13 mouse cellular contexts compared by ENCODE assay signal in genomic region chr2:46372847-46373461, GRCm38 (mm10).
"Had no signal": no experiment of that assay in that cellular context is flagged by ENCODE, and none has a peak within 500 bp of the region (broad histone marks: within the 10 kb centered on the region; RNA-seq: fewer than 3 reads in every experiment).

No protein-coding gene starts in this region.

- H3K27ac ChIP-seq: kidney, embryonic 15.5 days; left cerebral cortex, adult 2 months; limb, embryonic 10.5 days; liver, embryonic 15.5 days; midbrain, embryonic 15.5 days had no signal

- H3K4me3 ChIP-seq: kidney, embryonic 15.5 days; left cerebral cortex, adult 2 months; limb, embryonic 10.5 days; liver, embryonic 15.5 days; megakaryocyte, embryonic 14.5 days; midbrain, embryonic 15.5 days had no signal

- DNase-seq: kidney, postnatal 25 days; lung, adult 2 months; lung, postnatal 36 days; right cerebral cortex, adult 18-20 months; right cerebral cortex, postnatal 25 days; thymus, postnatal 14 days had no signal

- ATAC-seq: lung, postnatal 0 days; midbrain, embryonic 15.5 days had no signal

- H3K4me1 ChIP-seq: kidney, embryonic 15.5 days; limb, embryonic 10.5 days; midbrain, embryonic 15.5 days had no signal
